Mouse (Mus musculus): ENCODE data around the gene Nipal4.
A peak's percentile ranks its signal among the peaks of the same experiment; 100 is the strongest.
"Not testable (repeated sequence)": the region's sequence is repeated elsewhere in the genome, so short reads cannot be mapped to it uniquely, and the experiment has no call there.

Gene Nipal4

DNA sequence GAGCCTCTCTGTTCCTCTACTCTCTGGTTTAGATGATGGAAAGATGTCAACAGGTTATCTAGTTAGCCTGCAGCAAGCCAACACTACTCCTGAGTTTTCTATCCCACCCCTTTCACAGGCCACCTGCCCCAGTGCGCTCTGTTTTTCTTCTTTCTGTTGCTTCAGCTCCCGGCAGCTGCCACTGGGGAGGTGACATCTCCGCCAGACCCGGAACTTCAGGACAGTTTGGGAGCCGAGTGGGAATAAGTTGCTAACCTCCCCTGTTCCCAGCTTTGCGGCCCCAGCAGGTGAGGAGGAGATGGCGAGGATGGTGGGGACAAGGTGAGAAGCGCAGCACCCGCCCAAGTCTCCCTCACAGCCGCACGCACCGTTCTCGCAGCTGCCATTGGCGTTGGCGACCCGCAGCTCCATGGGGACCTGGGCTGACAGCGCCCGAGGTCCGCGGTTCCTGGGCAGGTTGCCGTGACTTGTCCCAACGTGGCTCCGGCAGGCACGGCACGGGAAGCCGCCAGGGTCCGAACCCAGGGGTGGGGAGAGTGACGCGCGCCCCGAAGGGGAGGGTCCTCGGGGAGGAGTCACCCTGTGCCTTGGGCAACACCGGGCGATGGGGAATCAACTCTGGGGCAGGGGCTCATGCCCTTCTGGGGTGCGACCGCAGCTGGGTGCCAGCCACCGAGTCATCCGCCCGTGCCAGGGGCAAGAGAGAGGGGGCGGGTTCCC lies at the start of gene Nipal4:
TSS of gene Nipal4 (minus strand) at position 643 of the 720 bp plus-strand sequence.
- DNase-seq = no peak

DNA sequence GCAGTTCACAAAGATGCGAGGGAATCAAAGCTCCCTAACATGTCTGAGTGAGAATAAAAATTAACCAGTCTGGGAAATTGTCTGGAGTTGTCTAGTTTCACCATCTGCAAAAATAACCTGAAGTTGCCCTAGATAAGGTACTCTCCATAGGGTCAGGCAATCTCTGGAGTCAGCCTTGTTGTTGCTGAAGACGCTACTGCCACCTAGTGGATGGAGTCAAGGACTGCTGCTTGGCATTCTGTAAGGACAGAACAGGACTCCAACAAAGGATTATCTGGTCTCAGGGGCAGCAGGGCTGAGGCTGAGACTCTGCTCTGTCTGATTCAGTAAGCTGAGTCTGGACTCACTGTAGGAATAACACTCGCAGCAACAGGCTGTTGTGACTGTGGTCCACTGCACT lies 49.0 kb upstream of the Nipal4 start:
- peak; percentile 50 for DNase-seq

DNA sequence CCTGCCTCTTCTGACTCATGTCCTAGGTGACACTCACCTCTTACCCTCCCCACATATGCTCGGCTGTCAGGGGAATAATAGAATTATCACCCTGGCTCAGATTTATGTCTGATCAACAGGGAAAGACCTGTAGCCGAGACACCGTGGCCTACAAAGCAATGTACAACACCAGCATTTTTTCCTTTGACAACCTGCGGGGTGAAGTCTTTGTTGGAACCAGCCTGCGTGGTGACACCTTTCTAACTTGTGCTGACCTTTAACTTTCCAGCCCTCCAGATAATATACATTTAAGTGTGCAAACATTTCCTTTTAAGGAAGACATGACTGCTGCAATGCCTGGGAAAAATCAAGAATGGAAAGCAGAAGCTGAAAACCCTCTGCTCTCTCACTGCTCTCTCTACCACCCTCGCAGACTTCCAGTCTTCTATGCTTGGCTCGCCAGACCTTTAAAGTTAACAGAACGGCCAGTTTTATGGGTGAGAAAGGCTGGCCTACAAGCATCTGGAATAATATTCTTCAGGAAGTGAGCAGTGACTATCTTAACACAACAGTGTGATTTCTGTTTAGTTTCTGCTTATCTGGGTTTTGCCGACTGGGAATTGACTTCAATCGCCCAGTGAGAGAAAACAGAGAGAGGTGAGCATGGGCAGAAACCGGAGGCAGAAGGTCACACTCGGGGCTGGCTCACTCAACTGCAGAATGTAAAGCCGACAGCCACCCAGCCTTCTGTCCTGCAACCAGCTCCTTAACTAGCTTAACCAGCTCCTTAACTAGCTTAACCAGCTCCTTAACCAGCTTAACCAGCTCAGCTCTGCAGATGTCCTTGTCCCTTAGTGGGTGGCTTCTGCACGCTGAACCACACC lies 48.3 kb upstream of the Nipal4 start:
- DNase-seq = no peak

DNA sequence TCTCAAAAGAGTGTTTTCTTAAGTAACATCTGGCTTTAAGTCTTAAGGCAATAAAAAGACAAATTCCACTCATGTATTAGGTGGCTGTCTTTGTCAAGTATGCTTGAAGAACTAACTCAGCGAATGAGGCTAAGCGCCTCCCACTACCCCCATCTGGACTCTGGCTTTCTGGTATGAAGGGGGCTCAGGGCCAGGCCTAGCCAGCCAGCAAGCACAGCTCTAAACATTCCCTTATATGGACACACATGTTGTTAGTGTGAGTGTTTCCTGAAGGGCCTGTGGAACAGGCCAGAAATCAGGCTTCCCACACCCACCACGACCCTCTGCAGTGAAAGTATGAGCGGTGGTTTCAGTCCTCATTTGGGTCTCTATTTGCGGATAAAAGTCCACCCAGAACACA lies 47.5 kb upstream of the Nipal4 start:
- no peak for DNase-seq

DNA sequence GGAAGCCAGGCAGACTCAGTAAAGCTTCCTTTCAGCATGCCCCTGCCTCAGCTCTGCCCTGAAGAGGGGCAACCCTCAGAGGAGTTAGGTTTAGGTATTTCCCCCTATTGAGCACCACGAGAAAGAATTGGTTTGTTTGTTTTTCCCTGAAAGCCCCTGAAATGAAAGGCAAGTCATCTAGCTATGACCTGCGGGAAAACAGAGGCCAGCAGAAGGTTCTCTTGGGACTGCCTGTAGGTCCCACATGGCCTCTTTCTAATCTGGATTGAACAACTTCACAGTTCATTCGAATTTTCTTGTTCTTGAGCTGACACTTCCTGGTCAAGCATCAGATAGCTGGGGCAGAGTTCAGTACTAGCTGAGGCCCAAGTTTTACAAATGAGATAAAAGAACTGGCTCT lies 45.5 kb upstream of the Nipal4 start:
- no peak for DNase-seq

DNA sequence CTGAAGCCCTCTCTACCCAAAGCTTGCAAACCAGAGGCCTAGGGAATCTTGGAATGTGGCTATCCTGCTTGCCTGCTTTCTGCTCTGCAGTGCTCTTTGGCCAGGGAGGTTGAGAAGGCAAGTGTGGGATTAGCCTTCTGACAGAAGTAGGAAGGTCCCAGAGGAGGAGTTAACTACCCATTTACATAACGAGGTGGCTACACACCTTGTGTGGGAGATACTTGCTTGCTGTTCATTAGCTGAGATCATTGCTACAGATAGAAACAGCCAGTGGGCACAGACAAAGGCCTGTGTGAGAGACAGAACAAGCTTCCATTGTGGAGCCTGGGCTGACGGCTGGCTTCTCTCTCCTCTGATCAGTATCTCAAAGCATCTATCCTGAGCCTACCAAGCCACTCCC lies 43.6 kb upstream of the Nipal4 start:
- no peak for DNase-seq

DNA sequence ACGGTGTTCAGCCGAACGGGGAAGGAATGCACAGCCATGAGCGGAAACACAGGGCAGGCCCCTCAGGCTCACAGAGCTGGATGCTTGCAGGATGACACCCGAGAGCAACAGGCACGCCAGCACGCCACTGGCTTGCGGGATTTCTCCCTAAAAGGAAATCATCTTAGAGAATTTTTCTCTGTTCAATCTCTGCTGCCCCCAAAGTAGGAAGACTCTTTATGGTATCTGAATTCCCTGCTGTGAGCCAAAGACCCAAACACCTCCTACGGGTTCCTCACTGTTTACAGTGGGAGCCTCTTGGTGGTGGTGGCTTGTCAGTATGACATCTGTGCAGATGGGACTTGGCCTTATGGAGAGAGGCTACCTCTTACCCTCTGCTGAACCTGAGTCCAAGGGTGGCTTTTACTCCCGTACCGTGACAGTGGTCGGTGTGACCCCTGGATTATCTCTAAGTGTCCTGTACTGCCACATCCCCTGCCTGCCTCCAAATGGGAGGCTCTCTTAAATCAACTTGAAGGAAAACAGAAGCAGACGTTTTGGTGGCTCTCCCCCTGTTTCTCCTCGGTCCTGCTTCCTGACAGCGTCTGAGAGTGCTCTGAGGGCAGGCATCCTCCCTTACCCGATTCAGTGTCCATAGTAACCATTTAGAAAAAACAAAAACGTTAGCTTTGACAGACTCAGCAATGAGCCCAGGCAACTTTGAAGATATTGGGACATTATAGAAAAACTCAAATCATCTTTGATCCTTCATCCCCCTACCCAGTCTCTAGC lies 39.5 kb upstream of the Nipal4 start:
- DNase-seq = no peak

DNA sequence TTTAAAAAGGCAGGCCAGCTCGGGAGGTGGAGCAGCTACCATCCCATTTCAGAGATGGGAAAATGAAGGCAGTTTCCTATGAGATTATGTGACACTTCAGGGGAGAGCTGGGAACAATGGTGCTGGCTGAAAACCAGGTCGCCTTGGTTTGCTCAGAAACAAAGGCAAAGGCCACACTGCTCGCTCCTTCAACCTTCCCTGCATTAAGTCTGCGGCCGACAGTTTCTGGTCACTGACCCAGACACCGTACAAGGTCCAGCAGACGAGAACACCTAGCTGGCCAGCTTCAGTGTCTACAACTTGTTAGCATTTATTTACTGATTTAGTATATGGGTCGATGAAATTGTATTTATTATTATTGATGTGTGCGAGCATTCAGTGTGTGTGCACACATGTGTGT lies 38.5 kb upstream of the Nipal4 start:
- DNase-seq = no peak

DNA sequence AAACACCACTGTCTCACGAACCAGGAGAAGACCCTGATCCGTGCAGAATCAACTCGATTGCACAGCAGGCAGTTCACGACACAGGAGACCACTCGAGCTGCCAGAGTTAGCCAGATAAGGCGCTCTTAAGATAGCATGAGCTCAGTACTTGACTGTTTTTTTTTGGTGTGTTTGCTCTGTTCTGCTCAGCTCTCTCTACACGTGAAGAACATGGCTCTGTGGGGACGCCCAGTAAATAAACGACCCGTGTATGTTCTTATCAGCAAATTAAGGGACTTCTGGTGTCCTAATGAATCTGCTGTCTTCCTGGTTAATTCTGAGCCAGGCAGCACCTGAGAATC lies 36.2 kb upstream of the Nipal4 start:
- DNase-seq = no peak

DNA sequence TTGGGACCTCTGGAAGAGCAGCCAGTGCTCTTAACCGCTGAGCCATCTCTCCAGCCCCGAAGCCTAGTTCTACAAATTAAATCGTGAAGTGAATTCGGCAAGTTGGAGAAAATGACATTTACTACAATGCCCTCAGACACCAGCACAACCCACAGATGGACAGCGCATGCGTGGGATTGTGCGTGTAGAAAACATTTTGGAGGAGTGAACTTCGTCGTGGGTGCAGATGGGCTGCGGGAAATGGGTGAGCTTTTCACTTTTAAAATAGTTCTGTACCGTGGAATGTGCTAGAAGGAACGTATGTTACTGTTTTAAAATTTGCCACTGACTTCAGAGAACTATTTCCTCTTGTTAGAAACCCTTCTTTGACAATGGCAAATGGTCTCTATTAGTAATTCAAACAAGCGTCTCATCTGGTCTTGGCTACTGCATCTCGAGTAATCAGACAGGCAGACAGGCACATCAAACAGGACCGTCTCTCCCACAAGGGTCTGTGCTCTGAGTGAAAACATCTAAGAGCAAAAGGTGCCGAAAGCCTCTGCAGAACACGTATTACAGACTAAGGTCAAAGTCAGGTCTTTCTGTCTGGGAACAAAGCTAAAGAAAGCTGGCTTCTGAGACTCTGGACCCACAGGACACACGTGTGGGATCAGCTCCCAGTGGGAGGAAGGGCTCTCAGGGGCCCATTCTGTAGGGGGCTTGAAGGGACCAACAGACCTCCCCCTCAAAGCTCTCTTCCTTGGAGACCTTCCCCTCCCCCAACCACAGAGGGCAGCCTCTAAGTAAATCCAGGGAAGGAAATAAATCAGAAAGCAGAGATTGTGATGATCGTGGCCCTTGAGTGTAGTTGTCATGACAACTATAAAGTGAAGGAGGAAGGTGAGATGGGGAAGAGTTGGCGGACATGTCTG lies 35.6 kb upstream of the Nipal4 start:
- no peak for DNase-seq

DNA sequence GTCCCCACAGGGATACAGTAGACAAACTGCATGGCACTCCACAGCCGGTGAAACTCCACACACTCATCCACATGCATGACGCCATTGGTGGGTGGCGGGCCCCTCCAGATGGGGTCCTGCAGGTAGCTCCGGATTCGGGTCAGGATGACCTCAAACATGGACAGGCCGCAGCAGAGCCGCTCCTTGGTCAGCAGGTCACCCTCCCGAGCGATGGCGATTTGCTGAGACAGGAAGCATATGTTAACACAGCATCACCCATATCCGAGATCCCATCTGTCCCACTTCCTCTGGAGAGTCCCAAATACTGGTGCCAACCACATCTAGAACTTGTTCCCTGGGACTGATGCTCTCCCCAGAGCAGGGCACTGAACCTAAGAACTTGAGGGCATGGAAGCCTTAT lies 34.4 kb upstream of the Nipal4 start:
- DNase-seq = peak; percentile 36

DNA sequence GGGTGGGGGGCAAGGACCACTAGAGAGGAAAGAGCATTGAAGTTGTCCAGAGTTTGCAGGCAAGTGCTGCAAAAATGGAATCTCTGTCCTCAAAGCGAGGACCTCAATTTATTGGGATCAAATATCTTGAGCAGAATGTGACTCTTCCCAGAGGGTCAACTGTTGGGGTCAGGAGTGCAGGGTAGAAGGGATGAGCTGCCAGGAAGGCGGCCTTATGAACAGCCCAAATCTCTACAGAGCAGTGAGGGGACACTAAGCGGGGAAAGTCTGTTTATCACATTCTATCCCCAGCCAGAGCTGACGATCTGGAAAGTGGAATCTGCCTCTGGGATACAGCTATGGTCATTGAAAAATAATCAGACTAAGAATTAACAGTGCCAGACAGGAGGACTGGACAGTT lies 27.9 kb upstream of the Nipal4 start:
- DNase-seq = no peak

DNA sequence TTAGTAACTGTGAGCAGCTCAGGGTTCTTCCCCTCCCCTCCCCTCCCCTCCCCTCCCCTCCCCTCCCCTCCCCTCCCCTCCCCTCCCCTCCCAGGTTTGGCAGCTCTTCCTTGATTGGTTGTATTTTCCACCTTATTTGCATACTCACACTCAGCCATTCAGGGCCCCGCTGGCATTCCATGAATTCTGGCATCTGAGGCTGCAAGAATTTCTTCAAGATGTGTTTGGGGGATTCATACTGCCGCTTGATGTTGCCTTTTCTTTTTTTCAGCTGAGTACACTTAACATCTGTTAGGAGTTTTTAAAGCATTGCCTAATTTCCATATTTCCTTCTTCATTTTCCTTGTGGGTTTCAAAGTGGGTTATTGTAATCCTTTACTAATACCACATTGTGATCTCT lies 22.0 kb upstream of the Nipal4 start:
- DNase-seq = no peak

DNA sequence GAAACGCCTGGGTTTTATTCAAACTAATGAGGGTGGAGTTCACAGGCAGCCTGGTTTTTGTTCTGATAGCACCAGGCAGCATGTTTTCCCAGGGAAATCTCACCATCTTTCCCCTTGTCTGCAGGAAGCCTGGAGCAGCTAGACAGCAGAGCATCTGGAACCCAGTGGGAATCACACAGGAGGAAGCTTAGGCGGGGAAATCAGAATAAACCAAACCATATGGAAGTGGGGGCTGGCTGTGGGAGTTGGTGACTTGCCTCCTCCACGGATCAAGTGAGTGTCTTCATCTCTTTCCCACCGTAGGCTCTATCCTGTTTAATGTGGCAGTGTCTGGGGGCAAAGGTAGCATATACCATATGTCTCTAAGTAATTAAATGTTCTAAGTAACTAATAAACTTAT lies 19.2 kb upstream of the Nipal4 start:
- peak; percentile 25 for DNase-seq

DNA sequence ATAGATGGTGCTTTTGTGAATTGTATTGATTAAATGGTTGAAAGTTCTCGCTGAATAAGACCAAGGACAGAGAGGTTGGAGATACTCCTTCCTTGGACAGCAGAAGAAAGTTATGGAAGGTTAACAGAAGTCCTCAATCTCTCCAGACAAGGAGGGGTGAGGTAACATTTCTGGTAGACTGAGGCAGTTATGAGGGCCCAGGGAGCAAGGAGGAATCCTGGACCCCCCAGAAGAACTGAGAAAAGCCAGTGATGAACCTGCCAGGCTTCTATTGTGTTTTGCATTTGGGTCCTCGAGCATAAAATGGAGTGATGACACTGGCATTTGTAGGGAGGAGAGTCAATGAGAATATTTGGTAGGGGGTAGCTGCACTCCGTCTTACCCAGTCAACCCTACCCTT lies 18.6 kb upstream of the Nipal4 start:
- no peak for DNase-seq

DNA sequence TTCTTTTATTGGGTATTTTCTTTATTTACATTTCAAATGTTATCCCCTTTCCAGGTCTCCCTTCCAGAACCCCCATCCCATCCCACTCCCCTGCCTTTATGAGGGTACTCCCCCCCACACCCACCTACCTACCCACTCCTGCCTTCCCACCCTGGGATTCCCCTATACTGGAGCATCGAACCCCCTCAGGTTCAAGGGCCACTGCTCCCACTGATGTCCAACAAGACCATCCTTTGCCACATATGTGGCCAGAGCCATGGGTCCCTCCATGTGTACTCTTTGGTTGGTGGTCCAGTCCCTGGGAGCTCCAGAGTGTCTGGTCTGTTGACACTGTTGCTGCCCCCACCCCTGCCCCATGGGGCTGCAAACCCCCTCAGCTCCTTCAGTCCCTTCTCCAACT lies 15.7 kb upstream of the Nipal4 start:
- DNase-seq = not testable (repeated sequence)

DNA sequence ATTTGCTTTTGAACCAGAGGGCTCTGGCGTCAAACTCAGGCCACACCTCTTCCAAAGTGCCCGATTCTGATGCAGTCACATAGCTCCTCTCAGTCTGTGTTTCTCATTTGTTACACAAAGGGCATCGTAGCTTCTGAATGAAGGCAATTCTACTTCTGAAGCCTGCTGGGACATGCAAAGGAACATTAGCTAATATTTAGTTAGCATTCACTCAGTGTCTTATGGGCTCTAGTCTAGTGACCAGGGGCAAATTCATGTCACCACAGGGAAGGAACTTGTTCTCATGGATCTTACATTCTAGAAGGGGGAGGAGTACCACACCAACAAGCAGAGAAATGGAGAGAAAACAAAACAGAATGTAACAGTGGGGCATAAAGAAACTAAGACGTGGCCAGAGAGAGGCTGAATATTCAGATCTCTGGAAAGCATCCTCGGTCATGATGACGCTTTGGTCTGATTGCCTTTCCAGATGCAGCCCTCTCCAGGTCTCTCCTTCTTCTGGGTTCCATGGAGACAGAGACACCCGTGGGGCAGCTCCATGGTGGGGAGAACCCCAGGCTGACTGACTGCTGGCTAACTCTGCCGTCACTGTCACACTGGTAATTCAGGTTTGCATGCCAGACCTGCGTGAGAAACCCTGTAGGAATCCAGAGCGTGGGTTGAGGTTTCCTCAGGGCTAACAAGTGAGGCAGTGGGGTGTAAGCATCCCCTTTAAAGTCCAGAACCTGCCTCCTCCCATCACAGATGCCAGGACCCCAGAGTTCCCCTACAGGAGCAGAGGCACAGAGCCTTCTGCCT lies 11.1 kb upstream of the Nipal4 start:
- DNase-seq = no peak

DNA sequence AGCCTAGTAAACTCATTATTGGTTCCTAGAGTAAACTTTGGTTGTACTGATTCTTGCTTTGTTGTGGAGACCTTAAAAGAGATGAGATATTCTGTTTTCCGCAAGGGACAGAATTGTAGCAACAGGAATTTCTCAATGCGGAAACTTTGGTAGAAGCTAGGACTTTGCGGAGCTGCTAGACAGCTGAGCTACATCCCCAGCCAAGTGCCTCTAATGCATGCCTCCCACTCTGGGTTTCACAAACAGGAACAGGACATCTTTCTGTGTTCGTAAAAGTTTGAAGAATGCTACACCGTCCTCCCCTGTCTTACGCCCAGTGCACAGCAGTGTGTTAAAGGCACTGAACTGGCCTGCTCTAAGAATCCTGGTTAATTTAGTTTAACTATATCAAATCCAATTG lies 9.8 kb upstream of the Nipal4 start:
- no peak for DNase-seq

DNA sequence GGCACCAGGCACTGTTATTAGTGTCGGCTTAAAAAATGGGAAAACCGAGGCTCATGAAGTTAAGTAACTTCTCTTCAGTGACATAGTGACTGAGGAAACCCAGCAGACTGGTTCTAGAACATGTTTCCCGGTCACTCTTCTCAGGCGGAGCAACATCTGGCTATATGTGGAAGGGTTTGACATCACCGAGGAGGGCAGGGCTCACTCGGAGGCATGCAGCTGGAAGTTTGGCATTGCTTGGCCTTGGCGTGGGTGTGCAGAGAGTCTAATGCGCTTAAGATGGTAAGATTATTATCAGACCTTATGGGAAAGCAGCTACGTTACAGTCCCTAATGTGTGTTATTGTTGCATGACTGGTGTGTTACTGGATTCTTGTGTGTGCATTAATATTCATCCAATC lies 5.8 kb upstream of the Nipal4 start:
- DNase-seq = no peak

DNA sequence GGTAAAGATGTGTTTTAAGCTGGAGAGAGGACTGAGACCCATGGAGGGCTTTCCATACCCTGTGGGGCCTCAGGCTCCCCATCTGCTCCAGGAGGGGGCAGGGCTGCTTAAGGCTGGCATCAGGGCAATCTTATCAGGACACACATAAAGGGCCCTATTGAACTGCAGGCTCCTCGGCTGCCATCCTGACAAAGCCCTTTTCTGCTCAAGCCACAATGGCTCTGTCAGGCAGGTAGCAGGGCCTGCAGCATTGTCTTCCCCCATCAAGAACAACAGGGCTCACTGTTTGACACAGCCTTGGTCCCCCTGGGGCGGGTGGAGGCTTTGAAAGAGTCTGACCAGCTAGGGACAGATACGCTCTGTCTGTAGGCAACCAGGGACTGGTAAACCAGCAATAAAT lies 3.6 kb upstream of the Nipal4 start:
- DNase-seq = no peak

DNA sequence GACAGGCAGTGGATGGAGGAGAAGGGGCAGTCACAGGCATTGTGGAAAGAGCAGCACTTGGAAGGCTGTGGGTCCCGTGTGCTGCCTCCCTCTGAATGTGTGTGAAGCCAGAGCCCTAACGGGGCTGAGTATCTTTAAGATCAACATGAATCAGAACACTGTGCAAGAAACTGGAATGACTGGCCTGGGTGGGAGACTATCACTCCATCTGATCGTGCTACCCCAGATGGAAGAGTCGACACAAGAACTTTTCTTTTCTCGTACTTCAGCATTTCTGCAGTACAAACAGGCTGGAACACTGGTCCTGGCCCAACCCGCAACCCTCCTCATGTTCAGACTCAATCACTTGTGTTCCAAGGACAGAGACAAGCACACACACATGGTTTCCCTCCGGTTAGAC lies 2.2 kb upstream of the Nipal4 start:
- no peak for DNase-seq

DNA sequence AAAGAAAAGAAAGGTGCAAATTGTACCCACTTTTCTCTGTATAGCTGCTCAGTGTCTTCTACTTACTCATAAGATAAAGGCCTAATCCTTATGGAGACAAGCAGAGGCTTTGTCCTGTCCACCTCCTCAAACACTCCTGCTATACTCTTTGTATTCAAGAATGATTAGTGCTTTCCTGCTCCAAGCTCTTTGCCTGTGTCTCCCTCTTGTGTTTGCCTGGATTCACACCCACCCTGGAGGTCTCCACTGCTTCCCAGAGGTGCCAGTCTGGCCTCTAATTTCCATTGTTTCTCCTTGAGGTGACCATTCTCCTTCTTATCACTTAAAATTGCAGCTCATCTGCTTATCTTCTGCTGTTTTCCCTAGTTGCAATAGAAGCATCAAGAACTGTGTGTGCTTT lies 8.8 kb downstream of the Nipal4 start:
- no peak for DNase-seq
